ENCODE assay signal across 19 mouse cellular contexts in the genomic region with DNA sequence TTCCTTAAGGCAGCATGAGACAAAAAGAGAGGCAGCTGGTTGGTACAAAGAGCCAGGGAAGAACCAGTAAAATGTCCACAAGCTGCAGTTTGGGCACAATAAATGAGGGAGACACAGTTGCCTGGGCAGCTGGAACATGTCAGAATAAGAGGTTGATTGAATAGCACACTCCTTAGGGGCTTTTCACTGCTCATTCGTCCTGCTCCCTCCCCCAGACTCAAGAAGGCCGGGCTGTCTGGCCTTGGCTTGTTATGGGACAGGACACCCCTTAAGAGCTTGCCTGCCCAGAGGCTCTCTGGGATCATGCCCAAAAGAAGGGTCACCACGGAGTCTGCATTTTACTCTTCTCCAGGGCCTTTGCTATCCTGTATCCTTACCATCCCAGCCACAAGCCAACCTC. TPM values are rescaled to one million over a fixed set of nuclear protein-coding genes. Genes with fewer than 3 reads are reported as not detected.
DNase-seq lines count a peak whose midpoint lies in the region; ATAC-seq and TF ChIP-seq lines count a peak whose summit lies in the region.
"Had no signal": no experiment of that assay in that cellular context is flagged by ENCODE, and none has a peak within 500 bp of the region (broad histone marks: within the 10 kb centered on the region; RNA-seq: fewer than 3 reads in every experiment).

No protein-coding gene starts in this region.

- no peak overlapping the region for H3K27ac ChIP-seq in lung, embryonic 14.5 days (ENCODE audit: low read depth)
- 0 out of 2 replicates have a peak overlapping the region, but pooled peaks have one; percentile 27 for H3K27ac ChIP-seq in hindbrain, embryonic 11.5 days (ENCODE audit: low read depth, low read length)
- peak overlapping the region; percentile 96 for H3K27ac ChIP-seq in liver, postnatal 0 days (ENCODE audit: low read depth)
- H3K27ac ChIP-seq: embryonic facial prominence, embryonic 13.5 days had no signal

- ATAC-seq in lung, embryonic 14.5 days (ENCODE audit: insufficient read depth): peak; percentile 47; the same call in 1 of the 2 replicates
- ATAC-seq in hindbrain, embryonic 11.5 days (ENCODE audit: low FRiP score): peak; percentile 80
- no peak for ATAC-seq in liver, postnatal 0 days

- 21% methylated on average over 3 of the region's 3 CpGs for WGBS in lung, embryonic 14.5 days
- WGBS in lung, adult 2 months: 39% methylated on average over 3 of the region's 3 CpGs
- WGBS in hindbrain, embryonic 11.5 days: 22% methylated on average over 3 of the region's 3 CpGs
- 64% methylated on average over 3 of the region's 3 CpGs for WGBS in liver, postnatal 0 days (ENCODE audit: insufficient replicate concordance)

- no peaks in the 10 kb centered on the region for H3K27me3 ChIP-seq in lung, embryonic 14.5 days (ENCODE audit: insufficient read depth, low read length)
- no peaks in the 10 kb centered on the region for H3K27me3 ChIP-seq in hindbrain, embryonic 11.5 days (ENCODE audit: control insufficient read depth, insufficient read depth, low read length)
- no peaks in the 10 kb centered on the region for H3K27me3 ChIP-seq in liver, postnatal 0 days (ENCODE audit: insufficient read depth, low read length)
- H3K27me3 ChIP-seq: embryonic facial prominence, embryonic 13.5 days had no signal

- H3K9ac ChIP-seq in lung, embryonic 14.5 days: no peak overlapping the region
- H3K9ac ChIP-seq in hindbrain, embryonic 11.5 days (ENCODE audit: low read depth, low read length): no peak overlapping the region
- peak overlapping the region; percentile 12 for H3K9ac ChIP-seq in liver, postnatal 0 days (replicated peaks)
- H3K9ac ChIP-seq: embryonic facial prominence, embryonic 13.5 days; heart, embryonic 12.5 days had no signal

- peak; percentile 45 for DNase-seq in heart, adult 11 months
- no peak for DNase-seq in heart, adult 18-20 months
- DNase-seq in lung, embryonic 14.5 days: no peak
- DNase-seq in lung, adult 2 months: no peak
- peak; percentile 34 for DNase-seq in hindbrain, embryonic 11.5 days (ENCODE audit: low spot score)
- no peak for DNase-seq in liver, postnatal 0 days
- no peak for DNase-seq in urinary bladder, adult 18-20 months (ENCODE audit: low spot score in 2 of 2)
- no peak for DNase-seq in ovary, adult 18-20 months (ENCODE audit: low spot score)
- DNase-seq: cerebellum, postnatal 14 days; heart, postnatal 36 days; kidney, adult 9 months; layer of hippocampus, adult 9-11 months; thymus, adult 2 months had no signal

- no peak for TF ChIP-seq CTCF in lung, embryonic 14.5 days (IDR thresholded peaks at IDR 0.05; ENCODE audit: low read depth)
- TF ChIP-seq CTCF in lung, adult 2 months (IDR thresholded peaks at IDR 0.05; ENCODE audit: insufficient read depth, low read length): no peak
- TF ChIP-seq CTCF in liver, postnatal 0 days (IDR thresholded peaks at IDR 0.05; ENCODE audit: low read depth): no peak

- H3K4me3 ChIP-seq in lung, embryonic 14.5 days (ENCODE audit: low read depth, low read length): no peak overlapping the region
- no peak overlapping the region for H3K4me3 ChIP-seq in lung, adult 2 months (replicated peaks; ENCODE audit: extremely low read depth, low read depth, low read length)
- H3K4me3 ChIP-seq in hindbrain, embryonic 11.5 days (ENCODE audit: low read depth, low read length): no peak overlapping the region
- H3K4me3 ChIP-seq in liver, postnatal 0 days (ENCODE audit: low read depth, low read length): no peak overlapping the region
- H3K4me3 ChIP-seq: embryonic facial prominence, embryonic 13.5 days; heart, embryonic 12.5 days; myocyte had no signal

- H3K36me3 ChIP-seq in lung, embryonic 14.5 days (ENCODE audit: insufficient read depth): no peaks in the 10 kb centered on the region
- no peaks in the 10 kb centered on the region for H3K36me3 ChIP-seq in hindbrain, embryonic 11.5 days (ENCODE audit: control insufficient read depth, insufficient read depth, low read length)
- H3K36me3 ChIP-seq in liver, postnatal 0 days (replicated peaks; ENCODE audit: insufficient read depth, low read length): no peaks in the 10 kb centered on the region; the same call in 1 of the 2 replicates
- H3K36me3 ChIP-seq: embryonic facial prominence, embryonic 13.5 days; heart, embryonic 12.5 days had no signal

- H3K4me1 ChIP-seq in lung, embryonic 14.5 days (ENCODE audit: insufficient read depth): no peaks in the 10 kb centered on the region; the same call in 1 of the 2 replicates
- no peaks in the 10 kb centered on the region for H3K4me1 ChIP-seq in lung, adult 2 months (ENCODE audit: control insufficient read depth, insufficient read depth, low read length)
- H3K4me1 ChIP-seq in hindbrain, embryonic 11.5 days (replicated peaks; ENCODE audit: control insufficient read depth, insufficient read depth, low read length): peaks cover 3% of the 10 kb centered on the region; the same call in 1 of the 2 replicates
- H3K4me1 ChIP-seq in liver, postnatal 0 days (ENCODE audit: insufficient read depth): peaks cover 16% of the 10 kb centered on the region; the same call in 1 of the 2 replicates
- H3K4me1 ChIP-seq: embryonic facial prominence, embryonic 13.5 days had no signal

- H3K9me3 ChIP-seq in lung, embryonic 14.5 days (ENCODE audit: low read depth, low read length): no peaks in the 10 kb centered on the region
- H3K9me3 ChIP-seq in hindbrain, embryonic 11.5 days (ENCODE audit: control insufficient read depth, low read length): no peaks in the 10 kb centered on the region
- H3K9me3 ChIP-seq in liver, postnatal 0 days (ENCODE audit: low read length): no peaks in the 10 kb centered on the region
- H3K9me3 ChIP-seq: embryonic facial prominence, embryonic 13.5 days; heart, embryonic 12.5 days had no signal

- TF ChIP-seq POLR2A in lung, adult 2 months (IDR thresholded peaks at IDR 0.05; ENCODE audit: borderline replicate concordance, extremely low read depth, low read depth, low read length): no peak

- no peak overlapping the region for H3K4me2 ChIP-seq in lung, embryonic 14.5 days
- H3K4me2 ChIP-seq in hindbrain, embryonic 11.5 days (replicated peaks; ENCODE audit: low read depth, low read length): no peak overlapping the region
- no peak overlapping the region for H3K4me2 ChIP-seq in liver, postnatal 0 days (ENCODE audit: low read depth, low read length)
- H3K4me2 ChIP-seq: embryonic facial prominence, embryonic 13.5 days; heart, embryonic 12.5 days had no signal

- no peak for TF ChIP-seq EP300 in liver, postnatal 0 days (IDR thresholded peaks at IDR 0.05; ENCODE audit: low read depth)

RNA-seq across cellular contexts. Expression of gene Nr1i2, which starts 11.3 kb away (rescaled TPM):
- not detected for total RNA-seq in heart, adult 18-20 months (2021)
- not detected in 2 replicates for polyA plus RNA-seq in lung, embryonic 14.5 days (2014; fragmentation: Nextera tagmentation; extraction: Ambion mirVana)
- 0.63 and 0.66 TPM in 2 replicates for polyA plus RNA-seq in lung, adult 2 months (2012; rRNA removed)
- polyA plus RNA-seq in hindbrain, embryonic 11.5 days (2014; fragmentation: Nextera tagmentation; extraction: Ambion mirVana): 0.06 TPM in 1 of 2 replicates, not detected in the other
- polyA plus RNA-seq in liver, postnatal 0 days (2015; fragmentation: Nextera tagmentation; extraction: Ambion mirVana): 13.8 and 14.6 TPM in 2 replicates
- total RNA-seq: gastrocnemius, adult 8-10 months; heart, postnatal 36 days; left cerebral cortex, postnatal 10 days had no signal
- polyA plus RNA-seq: C2C12; embryonic facial prominence, embryonic 13.5 days; heart, embryonic 12.5 days; myocyte had no signal

RNA-seq across cellular contexts. Expression of gene Maats1, which starts 58.6 kb away (rescaled TPM):
- total RNA-seq in heart, adult 18-20 months (2021): under 1 TPM in 1 of 2 experiments, not detected in 1; 0.13 TPM
- polyA plus RNA-seq in lung, embryonic 14.5 days (2014; fragmentation: Nextera tagmentation; extraction: Ambion mirVana): 0.12 and 0.14 TPM in 2 replicates
- 1.7 and 2.5 TPM in 2 replicates for polyA plus RNA-seq in lung, adult 2 months (2012; rRNA removed)
- 1.3 and 1.5 TPM in 2 replicates for polyA plus RNA-seq in hindbrain, embryonic 11.5 days (2014; fragmentation: Nextera tagmentation; extraction: Ambion mirVana)
- polyA plus RNA-seq in liver, postnatal 0 days (2015; fragmentation: Nextera tagmentation; extraction: Ambion mirVana): 0.04 TPM in 1 of 2 replicates, not detected in the other
- total RNA-seq: gastrocnemius, adult 8-10 months; heart, postnatal 36 days had no signal
- polyA plus RNA-seq: heart, embryonic 12.5 days had no signal

Comparison
In these comparisons a context has a peak if more than half of its experiments do, and no peak if none do; other contexts are left out.
1. DNase-seq: peak in heart, adult 11 months (single experiment) and hindbrain, embryonic 11.5 days (single experiment); none in heart, adult 18-20 months (0 of 2), lung, embryonic 14.5 days (single experiment), lung, adult 2 months (single experiment), liver, postnatal 0 days (single experiment), urinary bladder, adult 18-20 months (0 of 2) and ovary, adult 18-20 months (single experiment).